Mouse (Mus musculus) spleen, adult 18-20 months (tissue): ENCODE results near the gene Cdca3.

Experiments
- DNase-seq, 2 experiments: peaks; one replicate each; pipeline ENCODE4 v3.0.0; 2022; ENCODE audit warnings: mixed read lengths in 2 of 2

The Cdca3 gene

GRCm38 (mm10) chr6:124874348-124874747 lies 45.0 kb downstream of the Cdca3 start:
- DNase-seq, result no peak

GRCm38 (mm10) chr6:124879390-124879789 lies 50.0 kb downstream of the Cdca3 start:
- DNase-seq, result no peak

GRCm38 (mm10) chr6:124881821-124882220 lies 52.5 kb downstream of the Cdca3 start:
- DNase-seq, result no peak
